Mouse (Mus musculus) gastrocnemius, postnatal 14 days (tissue): ENCODE results near the gene Nt5dc2. TPM values are rescaled to one million over a fixed set of nuclear protein-coding genes. Genes with fewer than 3 reads are reported as not detected.

ENCODE experiments used
- DNase-seq: peaks from one replicate; pipeline ENCODE4 v3.0.0; 2021; ENCODE audit warnings: mixed read lengths
- intact Hi-C: fragments of 180-260 bp; cut with DNase I; formaldehyde crosslinking; loops from one replicate; pipeline ENCODE4 v1.15.1; 2025; ENCODE audit warnings: low total_unique reads
- total RNA-seq, 2 experiments: library from RNA; stranded (reverse); gene quantifications; 2 replicates each; pipeline ENCODE4 v1.2.3; 2021

The Nt5dc2 gene
- total RNA-seq, 2 experiments from 2014 or later, result 6.8 to 8.1 TPM

- intact Hi-C loops, result loop anchor here (10.0 kb wide), 1 partner anchor 52 kb away; no protein-coding TSS in a partner anchor
- DNase-seq, result no peak
These were observed 1.7 kb downstream of the Nt5dc2 start for GRCm38 (mm10) chr14:31132491-31132975.

- intact Hi-C loops, result loop anchor here (10.0 kb wide), 1 partner anchor 52 kb away; no protein-coding TSS in a partner anchor
- no peak for DNase-seq
These were observed 2.3 kb downstream of the Nt5dc2 start for GRCm38 (mm10) chr14:31133023-31133665.

- DNase-seq, result no peak
- intact Hi-C loops, result loop anchor here (10.0 kb wide), 1 partner anchor 50 kb away; no protein-coding TSS in a partner anchor
These were observed 3.5 kb downstream of the Nt5dc2 start for GRCm38 (mm10) chr14:31134015-31135000.

- intact Hi-C loops, result loop anchor here (10.0 kb wide), 1 partner anchor 49 kb away; no protein-coding TSS in a partner anchor
- no peak for DNase-seq
These were observed 4.9 kb downstream of the Nt5dc2 start for GRCm38 (mm10) chr14:31135495-31136410.

GRCm38 (mm10) chr14:31136411-31137280, 5.8 kb downstream of the Nt5dc2 start:
- intact Hi-C loops, result loop anchor here (10.0 kb wide), 1 partner anchor 48 kb away; no protein-coding TSS in a partner anchor
- no peak for DNase-seq

GRCm38 (mm10) chr14:31137281-31137595, 6.4 kb downstream of the Nt5dc2 start:
- DNase-seq, result no peak
- intact Hi-C loops, result loop anchor here (10.0 kb wide), 1 partner anchor 48 kb away; no protein-coding TSS in a partner anchor

- intact Hi-C loops, result loop anchor here (10.0 kb wide), 1 partner anchor 47 kb away; no protein-coding TSS in a partner anchor
- DNase-seq, result no peak
These were observed 6.9 kb downstream of the Nt5dc2 start for GRCm38 (mm10) chr14:31137791-31138190.

- intact Hi-C loops, result loop anchor here (10.0 kb wide), 1 partner anchor 46 kb away; no protein-coding TSS in a partner anchor
- DNase-seq, result no peak
These were observed 7.5 kb downstream of the Nt5dc2 start for GRCm38 (mm10) chr14:31138219-31138896.

- DNase-seq, result no peak
- intact Hi-C loops, result loop anchor here (10.0 kb wide), 1 partner anchor 46 kb away; no protein-coding TSS in a partner anchor
These were observed 8.1 kb downstream of the Nt5dc2 start for GRCm38 (mm10) chr14:31138897-31139429.

GRCm38 (mm10) chr14:31139666-31140065, 8.8 kb downstream of the Nt5dc2 start:
- no peak for DNase-seq
- intact Hi-C loops, result loop anchor here (10.0 kb wide), 1 partner anchor 45 kb away; no protein-coding TSS in a partner anchor

- DNase-seq, result no peak
- intact Hi-C loops, result no loop called here
These were observed 9.3 kb downstream of the Nt5dc2 start for GRCm38 (mm10) chr14:31140141-31140540.

- intact Hi-C loops, result no loop called here
- DNase-seq, result no peak
These were observed 10.2 kb downstream of the Nt5dc2 start for GRCm38 (mm10) chr14:31141011-31141410.

GRCm38 (mm10) chr14:31145694-31146093, 14.8 kb downstream of the Nt5dc2 start:
- no peak for DNase-seq
- intact Hi-C loops, result no loop called here

- no peak for DNase-seq
- intact Hi-C loops, result no loop called here
These were observed 29.6 kb downstream of the Nt5dc2 start for GRCm38 (mm10) chr14:31160196-31161150.

- intact Hi-C loops, result no loop called here
- DNase-seq, result no peak
These were observed 30.3 kb downstream of the Nt5dc2 start for GRCm38 (mm10) chr14:31161191-31161590.

GRCm38 (mm10) chr14:31161638-31162037, 30.8 kb downstream of the Nt5dc2 start:
- no peak for DNase-seq
- intact Hi-C loops, result no loop called here
